Mouse (Mus musculus) liver, adult 2 months (tissue): ENCODE measurements around the gene Fam20c. TPM values are rescaled to one million over a fixed set of nuclear protein-coding genes. Genes with fewer than 3 reads are reported as not detected.
A peak's percentile ranks its signal among the peaks of the same experiment; 100 is the strongest.

Source experiments
- DNase-seq: peaks from one replicate; pipeline ENCODE4 v3.0.0-alpha.2; 2011; ENCODE audit warnings: low read depth, low spot score; ENCODE audit errors: extremely low read depth
- H3K27ac ChIP-seq: fragments of 200-500 bp; replicated peaks from 2 replicates; pipeline ENCODE4 v1.5.1; 2012; ENCODE audit warnings: low read depth, mild to moderate bottlenecking, control low read depth, inconsistent platforms, low read length; ENCODE audit not compliant: insufficient read depth
- H3K27me3 ChIP-seq: fragments of 200-500 bp; 2 replicates; pipeline ENCODE4 v1.6.1; 2012; ENCODE audit warnings: mild to moderate bottlenecking, moderate library complexity, low read length, inconsistent platforms; ENCODE audit not compliant: control insufficient read depth, insufficient read depth
- H3K36me3 ChIP-seq: fragments of 200-500 bp; 2 replicates; pipeline ENCODE4 v1.6.1; 2012; ENCODE audit warnings: low read length, inconsistent platforms; ENCODE audit not compliant: control insufficient read depth, insufficient read depth
- H3K4me1 ChIP-seq: fragments of 200-500 bp; 2 replicates; pipeline ENCODE4 v1.6.1; 2011; ENCODE audit warnings: low read length; ENCODE audit not compliant: control insufficient read depth, insufficient read depth
- H3K4me3 ChIP-seq: fragments of 200-500 bp; 2 replicates; pipeline ENCODE4 v1.5.1; 2011; ENCODE audit warnings: low read depth, mild to moderate bottlenecking, control low read depth, low read length, moderate library complexity; ENCODE audit not compliant: insufficient read depth
- H3K79me2 ChIP-seq: fragments of 200-500 bp; 2 replicates; pipeline ENCODE4 v1.6.1; 2012; ENCODE audit warnings: inconsistent platforms, mild to moderate bottlenecking, low read length, moderate library complexity; ENCODE audit not compliant: control insufficient read depth, insufficient read depth
- H3K9ac ChIP-seq: fragments of 200-500 bp; 2 replicates; pipeline ENCODE4 v1.6.1; 2012; ENCODE audit warnings: low read depth, mild to moderate bottlenecking, control low read depth, inconsistent platforms, low read length
- CTCF ChIP-seq: fragments of 200-500 bp; IDR thresholded peaks from 2 replicates; pipeline ENCODE4 v1.5.1; 2011; ENCODE audit warnings: low read depth, low read length, control low read depth
- POLR2A ChIP-seq: fragments of 200-500 bp; IDR thresholded peaks from 2 replicates; pipeline ENCODE4 v1.6.1; 2011; ENCODE audit warnings: low read length, control low read depth; ENCODE audit not compliant: insufficient read depth; ENCODE audit errors: extremely low read depth
- WGBS: fragments of 180-500 bp; shearing (Covaris S2); methylation state at CpG from one replicate; pipeline ENCODE4 v1.1.7; 2018; 5-methylcytosine and 5-hydroxymethylcytosine counted together
- polyA plus RNA-seq: library from polyadenylated mRNA; depleted of rRNA; stranded (reverse); fragments of >200 nt; gene quantifications from 2 replicates; pipeline ENCODE4 v1.2.3, GENCODE M21; 2012
- total RNA-seq: library from RNA; depleted of rRNA; stranded (reverse); fragments of >200 nt; gene quantifications from 2 replicates; pipeline ENCODE4 v1.2.3, GENCODE M21; 2014

The Fam20c gene
- total and polyA plus RNA-seq, 2 experiments = 18.2 to 50.7 TPM

- H3K79me2 ChIP-seq = no peaks in the 10 kb centered on the region
- no peak overlapping the region for H3K27ac ChIP-seq
- 75% methylated on average over 23 of the region's 23 CpGs for WGBS
- H3K27me3 ChIP-seq = no peaks in the 10 kb centered on the region
- H3K36me3 ChIP-seq = no peaks in the 10 kb centered on the region
- no peak overlapping the region for H3K9ac ChIP-seq
- H3K4me1 ChIP-seq = peaks cover 4% of the 10 kb centered on the region
- H3K4me3 ChIP-seq = no peak overlapping the region
- DNase-seq = no peak
- no peak for TF ChIP-seq POLR2A
- TF ChIP-seq CTCF = no peak
Observed at GRCm38 (mm10) chr5:138849682-138850461, 95.6 kb downstream of the Fam20c start.

GRCm38 (mm10) chr5:138850462-138850844 is 96.1 kb downstream of the Fam20c start:
- Histone ChIP-seq H3K27me3 (no peaks in the 10 kb centered on the region), H3K4me1 (peaks cover 4% of the 10 kb centered on the region), H3K79me2 (no peaks in the 10 kb centered on the region), H3K36me3 (no peaks in the 10 kb centered on the region), H3K9ac (no peak overlapping the region), H3K4me3 (no peak overlapping the region), H3K27ac (no peak overlapping the region)
- DNase-seq = no peak
- WGBS = 70% methylated on average over 5 of the region's 5 CpGs
- TF ChIP-seq POLR2A = no peak
- TF ChIP-seq CTCF = no peak

- H3K79me2 ChIP-seq = no peaks in the 10 kb centered on the region
- WGBS = 35% methylated on average over 5 of the region's 5 CpGs
- peak; percentile 93 for DNase-seq
- no peak for TF ChIP-seq CTCF
- no peak for TF ChIP-seq POLR2A
- H3K4me3 ChIP-seq = no peak overlapping the region
- H3K27ac ChIP-seq = no peak overlapping the region
- H3K36me3 ChIP-seq = no peaks in the 10 kb centered on the region
- H3K9ac ChIP-seq = no peak overlapping the region
- no peaks in the 10 kb centered on the region for H3K27me3 ChIP-seq
- peaks cover 4% of the 10 kb centered on the region for H3K4me1 ChIP-seq
Observed at GRCm38 (mm10) chr5:138851296-138851780, 97.0 kb downstream of the Fam20c start.

GRCm38 (mm10) chr5:138852151-138852550 is 97.8 kb downstream of the Fam20c start:
- Histone ChIP-seq H3K4me3 (no peak overlapping the region), H3K27me3 (no peaks in the 10 kb centered on the region), H3K27ac (no peak overlapping the region), H3K9ac (no peak overlapping the region), H3K36me3 (no peaks in the 10 kb centered on the region), H3K4me1 (peaks cover 4% of the 10 kb centered on the region), H3K79me2 (no peaks in the 10 kb centered on the region)
- TF ChIP-seq POLR2A = no peak
- no peak for TF ChIP-seq CTCF
- no peak for DNase-seq
- WGBS = 91% methylated on average over 4 of the region's 4 CpGs

GRCm38 (mm10) chr5:138853349-138853748 is 99.0 kb downstream of the Fam20c start:
- no peak overlapping the region for H3K27ac ChIP-seq
- TF ChIP-seq POLR2A (no peak), CTCF (no peak)
- H3K9ac ChIP-seq = no peak overlapping the region
- H3K27me3 ChIP-seq = no peaks in the 10 kb centered on the region
- no peak for DNase-seq
- H3K79me2 ChIP-seq = no peaks in the 10 kb centered on the region
- H3K4me3 ChIP-seq = no peak overlapping the region
- H3K36me3 ChIP-seq = no peaks in the 10 kb centered on the region
- 76% methylated on average over 2 of the region's 2 CpGs for WGBS
- peaks cover 7% of the 10 kb centered on the region for H3K4me1 ChIP-seq

- DNase-seq = peak; percentile 64
- no peak overlapping the region for H3K9ac ChIP-seq
Observed at GRCm38 (mm10) chr5:138857010-138857617, 102.8 kb downstream of the Fam20c start.

More at GRCm38 (mm10) chr5:138857010-138857617, 102.8 kb downstream of the Fam20c start:
- Histone ChIP-seq H3K36me3 (no peaks in the 10 kb centered on the region), H3K27ac (no peak overlapping the region), H3K27me3 (no peaks in the 10 kb centered on the region), H3K4me1 (0 out of 2 replicates have a peak, but pooled peaks cover 3% of the 10 kb centered on the region), H3K4me3 (no peak overlapping the region), H3K79me2 (no peaks in the 10 kb centered on the region)
- 28% methylated on average over 9 of the region's 9 CpGs for whole genome bisulfite sequencing
- TF ChIP-seq CTCF = peak; percentile 91
- TF ChIP-seq POLR2A = no peak
